Mouse (Mus musculus) megakaryocyte, embryonic 14.5 days (primary cell): ENCODE measurements around the gene Mgll.

Experiments used
- FLI1 ChIP-seq: IDR thresholded peaks from 2 replicates; pipeline ENCODE4 v1.6.1; 2012; ENCODE audit warnings: low read length, inconsistent platforms, mixed read lengths
- GATA1 ChIP-seq: IDR thresholded peaks from 3 replicates; pipeline ENCODE4 v1.6.1; 2012; ENCODE audit warnings: mixed read lengths, low read length, inconsistent platforms, borderline replicate concordance

DNA sequence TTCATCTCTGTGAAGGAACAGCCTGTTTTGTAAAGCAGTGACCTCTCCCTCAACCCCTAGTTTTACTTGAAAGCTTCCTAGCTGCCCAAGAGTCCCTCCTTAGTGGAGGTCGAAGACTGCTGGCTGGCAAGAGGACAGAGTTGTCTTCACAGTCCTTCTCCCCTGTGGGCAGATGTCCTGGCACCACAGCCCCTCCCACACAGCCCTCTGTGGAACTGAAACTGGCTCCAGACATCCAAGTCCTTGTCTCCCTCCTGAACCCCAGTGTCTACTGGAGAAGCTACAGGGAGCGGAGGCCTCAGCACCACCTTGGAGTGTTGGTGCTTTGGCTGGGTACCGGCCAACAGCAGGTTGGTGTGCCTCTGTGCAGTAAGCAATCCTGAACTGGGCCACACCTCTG is 91.3 kb downstream of the Mgll start:
- TF ChIP-seq FLI1 (no peak), GATA1 (no peak)
